Mouse (Mus musculus) limb, embryonic 13.5 days (tissue): ENCODE measurements around the gene Dusp16. TPM values are rescaled to one million over a fixed set of nuclear protein-coding genes. Genes with fewer than 3 reads are reported as not detected.

ENCODE experiments used
- ATAC-seq: fragments of 200-750 bp; cut with Nextera tagmentation; 2 replicates; pipeline ENCODE4 v1.8.0; 2017; ENCODE audit warnings: low read depth, moderate number of reproducible peaks, moderate TSS enrichment; ENCODE audit not compliant: low FRiP score
- H3K27ac ChIP-seq: fragments of 300-500 bp; sonication (generic); 2 replicates; pipeline ENCODE4 v1.5.1; 2015; ENCODE audit warnings: inconsistent platforms, mild to moderate bottlenecking, moderate library complexity
- H3K27me3 ChIP-seq: fragments of 300-500 bp; sonication (generic); 2 replicates; pipeline ENCODE4 v1.6.1; 2015; ENCODE audit warnings: mild to moderate bottlenecking, inconsistent platforms
- H3K36me3 ChIP-seq: fragments of 300-500 bp; sonication (generic); 2 replicates; pipeline ENCODE4 v1.6.1; 2015; ENCODE audit warnings: inconsistent platforms, mild to moderate bottlenecking, moderate library complexity
- H3K4me1 ChIP-seq: fragments of 300-500 bp; sonication (generic); 2 replicates; pipeline ENCODE4 v1.6.1; 2015; ENCODE audit warnings: inconsistent platforms
- H3K4me2 ChIP-seq: fragments of 300-500 bp; sonication (generic); replicated peaks from 2 replicates; pipeline ENCODE4 v1.6.1; 2015; ENCODE audit warnings: inconsistent platforms, mild to moderate bottlenecking, moderate library complexity
- H3K4me3 ChIP-seq: fragments of 300-500 bp; sonication (generic); 2 replicates; pipeline ENCODE4 v1.5.1; 2015; ENCODE audit warnings: moderate library complexity, mild to moderate bottlenecking, inconsistent platforms
- H3K9ac ChIP-seq: fragments of 300-500 bp; sonication (generic); 2 replicates; pipeline ENCODE4 v1.6.1; 2015; ENCODE audit warnings: mild to moderate bottlenecking, inconsistent platforms
- H3K9me3 ChIP-seq: fragments of 300-500 bp; sonication (generic); 2 replicates; pipeline ENCODE4 v1.6.1; 2016; ENCODE audit warnings: inconsistent platforms
- WGBS: fragments of 180-500 bp; shearing (Covaris S2); methylation state at CpG from one replicate; pipeline ENCODE4 v1.1.7; 2015; 5-methylcytosine and 5-hydroxymethylcytosine counted together
- polyA plus RNA-seq: library from polyadenylated mRNA; unstranded; fragments of >200 nt; fragmentation: Nextera tagmentation; extraction: Ambion mirVana; gene quantifications from 2 replicates; pipeline ENCODE4 v1.2.1, GENCODE M21; 2015

The Dusp16 gene
- polyA plus RNA-seq, 1 experiment from 2014 or later, result 17.1 TPM

DNA sequence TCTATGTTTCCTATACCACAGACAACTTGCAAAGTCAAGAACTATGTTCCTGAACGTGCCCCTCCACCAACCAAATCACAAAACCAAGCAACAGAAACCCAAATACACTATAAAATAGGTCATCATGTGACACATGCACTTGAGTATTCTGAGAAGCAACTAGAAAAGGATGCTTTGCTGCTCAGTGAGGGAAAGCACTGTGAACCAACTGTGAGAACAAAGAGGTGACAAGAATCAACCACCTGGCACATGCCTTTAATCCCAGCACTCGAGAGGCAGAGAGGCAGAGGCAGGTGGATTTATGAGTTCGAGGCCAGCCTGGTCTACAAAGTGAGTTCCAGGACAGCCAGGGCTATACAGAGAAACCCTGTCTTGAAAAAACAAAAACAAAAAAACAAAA, 6.0 kb downstream of the Dusp16 start:
- WGBS, result 61% methylated on average over 3 of the region's 3 CpGs
- 0 out of 2 replicates have a peak, but pooled peaks cover 4% of the 10 kb centered on the region for H3K36me3 ChIP-seq
- H3K4me3 ChIP-seq, result no peak overlapping the region
- H3K27ac ChIP-seq, result no peak overlapping the region
- peaks cover 13% of the 10 kb centered on the region for H3K4me1 ChIP-seq
- H3K9me3 ChIP-seq, result no peaks in the 10 kb centered on the region
- H3K9ac ChIP-seq, result no peak overlapping the region
- H3K4me2 ChIP-seq, result no peak overlapping the region
- no peak for ATAC-seq
- no peaks in the 10 kb centered on the region for H3K27me3 ChIP-seq

GRCm38 (mm10) chr6:134782900-134783299, 9.5 kb downstream of the Dusp16 start:
- H3K36me3 ChIP-seq, result 0 out of 2 replicates have a peak, but pooled peaks cover 4% of the 10 kb centered on the region
- WGBS, result 93% methylated on average over 7 of the region's 7 CpGs
- no peak overlapping the region for H3K9ac ChIP-seq
- 0 out of 2 replicates have a peak, but pooled peaks cover 2% of the 10 kb centered on the region for H3K4me1 ChIP-seq
- H3K9me3 ChIP-seq, result no peaks in the 10 kb centered on the region
- ATAC-seq, result no peak
- H3K27ac ChIP-seq, result no peak overlapping the region
- H3K27me3 ChIP-seq, result no peaks in the 10 kb centered on the region
- H3K4me3 ChIP-seq, result no peak overlapping the region
- no peak overlapping the region for H3K4me2 ChIP-seq

DNA sequence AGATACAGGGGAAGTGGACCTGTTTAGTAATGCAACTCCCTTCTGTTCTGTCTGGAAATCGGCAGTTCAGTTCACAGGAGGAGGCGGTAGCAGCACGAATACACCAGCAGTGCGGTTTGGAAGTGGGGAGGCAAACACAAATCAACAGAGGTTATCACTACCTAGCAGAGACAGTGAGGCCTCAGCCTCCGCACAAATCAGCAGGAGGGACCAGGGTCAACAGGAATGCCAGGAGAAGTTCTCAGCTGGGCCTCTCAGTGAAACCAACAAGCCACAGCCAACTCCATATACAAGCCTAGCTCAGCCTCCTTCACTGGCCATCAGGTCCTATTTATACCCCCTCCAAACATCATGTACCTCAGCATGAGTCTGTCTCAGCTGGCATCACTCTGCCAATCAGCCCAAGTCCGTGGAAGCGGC, 10.9 kb downstream of the Dusp16 start:
- WGBS, result 89% methylated on average over 7 of the region's 7 CpGs
- 0 out of 2 replicates have a peak, but pooled peaks cover 2% of the 10 kb centered on the region for H3K4me1 ChIP-seq
- H3K4me3 ChIP-seq, result no peak overlapping the region
- no peaks in the 10 kb centered on the region for H3K27me3 ChIP-seq
- H3K27ac ChIP-seq, result no peak overlapping the region
- no peak for ATAC-seq
- H3K36me3 ChIP-seq, result 0 out of 2 replicates have a peak, but pooled peaks cover 4% of the 10 kb centered on the region
- no peaks in the 10 kb centered on the region for H3K9me3 ChIP-seq
- no peak overlapping the region for H3K9ac ChIP-seq
- H3K4me2 ChIP-seq, result no peak overlapping the region

GRCm38 (mm10) chr6:134780024-134780423, 12.4 kb downstream of the Dusp16 start:
- no peak for ATAC-seq
- peaks cover 2% of the 10 kb centered on the region; the same call in 1 of the 2 replicates for H3K4me1 ChIP-seq
- 0 out of 2 replicates have a peak, but pooled peaks cover 4% of the 10 kb centered on the region for H3K36me3 ChIP-seq
- H3K9ac ChIP-seq, result no peak overlapping the region
- H3K4me2 ChIP-seq, result no peak overlapping the region
- WGBS, result 75% methylated on average over 2 of the region's 2 CpGs
- no peak overlapping the region for H3K4me3 ChIP-seq
- no peaks in the 10 kb centered on the region for H3K27me3 ChIP-seq
- no peaks in the 10 kb centered on the region for H3K9me3 ChIP-seq
- no peak overlapping the region for H3K27ac ChIP-seq

GRCm38 (mm10) chr6:134773961-134774360, 18.5 kb downstream of the Dusp16 start:
- ATAC-seq, result peak; percentile 80
- Histone ChIP-seq H3K9ac (no peak overlapping the region), H3K27ac (no peak overlapping the region; the same call in 1 of the 2 replicates), H3K27me3 (no peaks in the 10 kb centered on the region), H3K4me1 (peaks cover 12% of the 10 kb centered on the region), H3K36me3 (no peaks in the 10 kb centered on the region), H3K9me3 (no peaks in the 10 kb centered on the region), H3K4me3 (no peak overlapping the region), H3K4me2 (no peak overlapping the region)
- 18% methylated on average over 1 of the region's 3 CpGs for WGBS

GRCm38 (mm10) chr6:134773292-134773893, 19.0 kb downstream of the Dusp16 start:
- no peak overlapping the region for H3K4me3 ChIP-seq
- no peaks in the 10 kb centered on the region for H3K36me3 ChIP-seq
- ATAC-seq, result no peak
- H3K4me2 ChIP-seq, result no peak overlapping the region
- H3K27me3 ChIP-seq, result no peaks in the 10 kb centered on the region
- no peaks in the 10 kb centered on the region for H3K9me3 ChIP-seq
- peaks cover 12% of the 10 kb centered on the region for H3K4me1 ChIP-seq
- WGBS, result 95% methylated on average over 1 of the region's 1 CpGs
- no peak overlapping the region for H3K27ac ChIP-seq
- H3K9ac ChIP-seq, result no peak overlapping the region

GRCm38 (mm10) chr6:134770339-134770738, 22.1 kb downstream of the Dusp16 start:
- Histone ChIP-seq H3K4me3 (no peak overlapping the region), H3K4me1 (peaks cover 12% of the 10 kb centered on the region), H3K27me3 (no peaks in the 10 kb centered on the region), H3K4me2 (no peak overlapping the region), H3K9me3 (no peaks in the 10 kb centered on the region), H3K9ac (no peak overlapping the region), H3K36me3 (no peaks in the 10 kb centered on the region), H3K27ac (no peak overlapping the region)
- no peak for ATAC-seq

DNA sequence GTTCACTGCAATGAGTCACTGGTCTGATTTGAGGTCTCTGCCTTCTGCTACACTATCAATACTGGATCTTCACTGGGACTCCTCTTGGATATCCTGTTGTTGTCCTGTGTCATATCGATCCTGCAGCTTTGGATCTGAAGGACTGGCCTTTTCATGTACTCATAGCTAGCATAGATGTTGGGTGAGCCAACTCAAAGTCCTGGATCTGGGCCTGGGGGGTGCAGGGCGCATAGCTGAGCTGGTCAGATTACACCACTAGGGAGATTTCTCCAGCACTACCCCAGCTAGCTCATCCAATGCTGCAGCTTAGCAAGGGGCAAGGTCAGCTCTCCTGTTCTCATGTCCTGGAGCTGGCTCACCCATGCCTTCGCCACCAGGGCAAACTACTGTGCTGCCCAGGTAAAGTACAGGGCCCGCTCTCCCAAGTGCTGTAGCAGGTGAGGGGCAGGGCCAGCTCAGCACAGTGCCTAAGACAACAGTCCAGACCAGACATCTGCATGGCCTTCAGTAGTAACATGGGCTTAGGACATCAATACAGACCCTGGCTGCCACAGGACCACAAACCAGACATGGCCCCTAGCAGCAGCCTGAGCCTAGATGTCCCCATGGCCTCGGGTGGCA, 27.9 kb downstream of the Dusp16 start:
- no peak overlapping the region for H3K9ac ChIP-seq
- no peak overlapping the region for H3K4me3 ChIP-seq
- H3K4me2 ChIP-seq, result no peak overlapping the region
- no peaks in the 10 kb centered on the region for H3K9me3 ChIP-seq
- ATAC-seq, result no peak
- no peaks in the 10 kb centered on the region for H3K4me1 ChIP-seq
- WGBS, result 93% methylated on average over 5 of the region's 5 CpGs
- H3K27ac ChIP-seq, result no peak overlapping the region
- no peaks in the 10 kb centered on the region for H3K27me3 ChIP-seq
- no peaks in the 10 kb centered on the region for H3K36me3 ChIP-seq

- 71% methylated on average over 1 of the region's 1 CpGs for WGBS
- Histone ChIP-seq H3K27me3 (no peaks in the 10 kb centered on the region), H3K4me1 (no peaks in the 10 kb centered on the region), H3K36me3 (peaks cover 3% of the 10 kb centered on the region), H3K9ac (no peak overlapping the region), H3K27ac (no peak overlapping the region), H3K4me2 (no peak overlapping the region), H3K4me3 (no peak overlapping the region), H3K9me3 (no peaks in the 10 kb centered on the region)
- ATAC-seq, result no peak
Measured at GRCm38 (mm10) chr6:134763436-134763835, 29.0 kb downstream of the Dusp16 start.

DNA sequence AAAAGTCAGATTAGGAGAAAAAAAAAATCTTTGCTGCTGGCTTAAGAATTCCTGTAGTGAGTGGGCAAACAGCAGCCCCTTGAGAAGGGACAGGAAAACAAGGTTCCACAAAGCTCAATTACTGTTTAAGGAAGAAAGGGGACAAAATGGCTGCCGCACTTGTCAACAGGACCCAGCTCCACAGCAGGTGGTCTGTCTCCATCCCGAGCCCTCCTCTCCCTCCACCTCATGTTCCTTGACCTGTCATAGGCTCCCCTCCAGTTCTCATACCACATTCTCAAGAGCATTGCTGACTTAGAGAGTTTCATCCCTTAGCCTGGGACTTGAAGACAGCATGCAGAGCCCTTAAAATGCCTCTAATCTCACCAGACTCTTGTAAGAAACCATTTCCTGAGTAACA, 30.6 kb downstream of the Dusp16 start:
- H3K4me2 ChIP-seq, result no peak overlapping the region
- H3K4me3 ChIP-seq, result no peak overlapping the region
- ATAC-seq, result no peak
- WGBS, result 59% methylated on average over 2 of the region's 2 CpGs
- no peak overlapping the region for H3K27ac ChIP-seq
- no peak overlapping the region for H3K9ac ChIP-seq
- no peaks in the 10 kb centered on the region for H3K9me3 ChIP-seq
- peaks cover 11% of the 10 kb centered on the region for H3K36me3 ChIP-seq
- H3K4me1 ChIP-seq, result no peaks in the 10 kb centered on the region
- H3K27me3 ChIP-seq, result no peaks in the 10 kb centered on the region

DNA sequence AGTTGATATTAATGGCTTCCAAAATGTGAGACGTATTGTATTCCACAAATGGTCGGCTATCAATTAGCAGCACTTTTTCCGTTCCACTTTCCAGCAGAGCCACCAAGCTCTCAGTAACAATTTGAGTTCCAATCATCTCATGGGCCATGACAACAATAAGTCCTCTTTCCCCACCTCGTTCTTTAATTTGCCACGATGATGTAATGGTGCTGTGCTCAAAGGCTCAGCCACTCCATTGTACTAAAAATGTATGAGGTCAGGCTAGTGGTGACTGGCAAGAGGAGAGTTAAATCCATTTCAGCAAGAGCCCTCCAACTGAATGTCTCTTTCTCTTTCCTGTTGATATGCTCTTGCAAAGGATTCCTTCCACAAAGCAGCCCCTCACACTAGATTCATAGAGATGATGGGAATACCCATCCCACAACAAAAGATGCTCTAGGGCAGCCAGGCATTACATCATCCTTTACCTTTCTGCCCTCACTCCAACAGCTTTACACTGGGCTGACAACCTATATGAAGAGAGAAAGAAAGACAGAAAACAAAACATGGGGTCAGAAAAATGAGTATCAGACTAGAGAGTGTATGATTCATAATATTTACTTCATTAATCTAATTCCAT, 31.4 kb downstream of the Dusp16 start:
- Histone ChIP-seq H3K9me3 (no peaks in the 10 kb centered on the region), H3K4me3 (no peak overlapping the region), H3K4me1 (no peaks in the 10 kb centered on the region), H3K27ac (no peak overlapping the region), H3K36me3 (peaks cover 16% of the 10 kb centered on the region), H3K27me3 (no peaks in the 10 kb centered on the region), H3K9ac (no peak overlapping the region), H3K4me2 (no peak overlapping the region)
- ATAC-seq, result no peak
- WGBS, result 74% methylated on average over 5 of the region's 5 CpGs

GRCm38 (mm10) chr6:134756058-134756457, 36.4 kb downstream of the Dusp16 start:
- Histone ChIP-seq H3K36me3 (peaks cover 40% of the 10 kb centered on the region), H3K9ac (no peak overlapping the region), H3K4me2 (no peak overlapping the region), H3K4me3 (no peak overlapping the region), H3K27me3 (no peaks in the 10 kb centered on the region), H3K4me1 (no peaks in the 10 kb centered on the region), H3K27ac (no peak overlapping the region), H3K9me3 (no peaks in the 10 kb centered on the region)
- WGBS, result 94% methylated on average over 4 of the region's 4 CpGs
- ATAC-seq, result no peak
